Mouse (Mus musculus) heart, adult 2 months (tissue): ENCODE results near the gene 1700015G11Rik.

ENCODE experiments used
- CTCF ChIP-seq: fragments of 200-600 bp; IDR thresholded peaks from 2 replicates; pipeline ENCODE4 v1.8.1; 2022; ENCODE audit warnings: antibody characterized with exemption, mild to moderate bottlenecking, moderate library complexity
- EP300 ChIP-seq: fragments of 200-500 bp; IDR thresholded peaks from 2 replicates; pipeline ENCODE4 v1.6.1; 2011; ENCODE audit warnings: low read depth, low read length, control low read depth; ENCODE audit not compliant: insufficient read depth

- TF ChIP-seq EP300: no peak
- no peak for TF ChIP-seq CTCF
Measured at GRCm38 (mm10) chr7:51982303-51982702, 33.2 kb downstream of the 1700015G11Rik start.
